Mouse (Mus musculus) stomach, embryonic 14.5 days (tissue): Measurements from ENCODE around the gene Laptm5. TPM values are rescaled to one million over a fixed set of nuclear protein-coding genes. Genes with fewer than 3 reads are reported as not detected.

ENCODE experiments used
- ATAC-seq: fragments of 200-750 bp; cut with Nextera tagmentation; 2 replicates; pipeline ENCODE4 v1.8.0; 2017; ENCODE audit warnings: low read depth, moderate TSS enrichment; ENCODE audit not compliant: insufficient number of reproducible peaks, insufficient read depth, low FRiP score
- H3K27ac ChIP-seq: fragments of 300-500 bp; sonication (generic); 2 replicates; pipeline ENCODE4 v1.5.1; 2014; ENCODE audit warnings: mild to moderate bottlenecking, low read length, moderate library complexity, mixed read lengths
- H3K27me3 ChIP-seq: fragments of 300-500 bp; sonication (generic); 2 replicates; pipeline ENCODE4 v1.6.1; 2014; ENCODE audit warnings: low read length, control low read depth, mixed read lengths; ENCODE audit not compliant: control insufficient read depth, insufficient read depth
- H3K36me3 ChIP-seq: fragments of 300-500 bp; sonication (generic); 2 replicates; pipeline ENCODE4 v1.6.1; 2014; ENCODE audit warnings: mild to moderate bottlenecking, control low read depth, low read length, moderate library complexity, mixed read lengths; ENCODE audit not compliant: control insufficient read depth, insufficient read depth
- H3K4me1 ChIP-seq: fragments of 300-500 bp; sonication (generic); 2 replicates; pipeline ENCODE4 v1.6.1; 2014; ENCODE audit warnings: low read length, control low read depth, mixed read lengths; ENCODE audit not compliant: control insufficient read depth, insufficient read depth
- H3K4me2 ChIP-seq: fragments of 300-500 bp; sonication (generic); replicated peaks from 2 replicates; pipeline ENCODE4 v1.6.1; 2014; ENCODE audit warnings: low read depth, low read length, control low read depth
- H3K4me3 ChIP-seq: fragments of 300-500 bp; sonication (generic); 2 replicates; pipeline ENCODE4 v1.5.1; 2014; ENCODE audit warnings: low read depth, low read length, control low read depth
- H3K9ac ChIP-seq: fragments of 300-500 bp; sonication (generic); replicated peaks from 2 replicates; pipeline ENCODE4 v1.6.1; 2014; ENCODE audit warnings: low read depth, mild to moderate bottlenecking, control low read depth, low read length, moderate library complexity, mixed read lengths
- H3K9me3 ChIP-seq: fragments of 300-500 bp; sonication (generic); 2 replicates; pipeline ENCODE4 v1.6.1; 2016; ENCODE audit warnings: low read depth, low read length, control low read depth; ENCODE audit not compliant: control insufficient read depth
- WGBS: fragments of 180-500 bp; shearing (Covaris S2); extraction: QIAGEN DNeasy Blood & Tissue Kit; methylation state at CpG from one replicate; pipeline ENCODE4 v1.1.7; 2014; 5-methylcytosine and 5-hydroxymethylcytosine counted together
- polyA plus RNA-seq: library from polyadenylated mRNA; unstranded; fragments of >200 nt; fragmentation: Nextera tagmentation; extraction: Ambion mirVana; gene quantifications from 2 replicates; pipeline ENCODE4 v1.2.1, GENCODE M21; 2014

The Laptm5 gene
- 49.4 and 50.9 TPM in 2 replicates for polyA plus RNA-seq

- H3K27ac ChIP-seq, result peak within 1 kb of the TSS; percentile 28; the same call in 1 of the 2 replicates
- H3K9ac ChIP-seq, result no peak within 1 kb of the TSS
- H3K36me3 ChIP-seq, result no peaks in the 10 kb centered on the region
- ATAC-seq, result no peak
- no peaks in the 10 kb centered on the region for H3K9me3 ChIP-seq
- no peaks in the 10 kb centered on the region for H3K4me1 ChIP-seq
- no peak within 1 kb of the TSS for H3K4me3 ChIP-seq
- WGBS, result 53% methylated on average over 11 of the region's 11 CpGs
- no peak within 1 kb of the TSS for H3K4me2 ChIP-seq
- H3K27me3 ChIP-seq, result no peaks in the 10 kb centered on the region
These were observed at the start of gene Laptm5 for GRCm38 (mm10) chr4:130913077-130913476. Laptm5 (plus strand) TSS chr4:130913125.

- Histone ChIP-seq H3K9ac (no peak overlapping the region), H3K36me3 (no peaks in the 10 kb centered on the region), H3K9me3 (no peaks in the 10 kb centered on the region), H3K27me3 (peaks cover 4% of the 10 kb centered on the region; the same call in 1 of the 2 replicates), H3K27ac (no peak overlapping the region), H3K4me1 (peaks cover 9% of the 10 kb centered on the region; the same call in 1 of the 2 replicates), H3K4me3 (no peak overlapping the region), H3K4me2 (no peak overlapping the region)
- 30% methylated on average over 8 of the region's 9 CpGs for WGBS
- ATAC-seq, result no peak
These were observed 47.5 kb upstream of the Laptm5 start for GRCm38 (mm10) chr4:130865460-130865859.

- ATAC-seq, result no peak
- Histone ChIP-seq H3K4me2 (no peak overlapping the region), H3K27ac (no peak overlapping the region), H3K4me3 (no peak overlapping the region), H3K9me3 (no peaks in the 10 kb centered on the region), H3K27me3 (peaks cover 4% of the 10 kb centered on the region; the same call in 1 of the 2 replicates), H3K9ac (no peak overlapping the region), H3K36me3 (no peaks in the 10 kb centered on the region), H3K4me1 (peaks cover 9% of the 10 kb centered on the region; the same call in 1 of the 2 replicates)
- 37% methylated on average over 8 of the region's 8 CpGs for WGBS
These were observed 47.0 kb upstream of the Laptm5 start for GRCm38 (mm10) chr4:130865901-130866371.

- H3K9ac ChIP-seq, result no peak overlapping the region
- H3K4me3 ChIP-seq, result no peak overlapping the region
- H3K4me1 ChIP-seq, result 0 out of 2 replicates have a peak, but pooled peaks cover 3% of the 10 kb centered on the region
- no peak overlapping the region for H3K27ac ChIP-seq
- WGBS, result 65% methylated on average over 6 of the region's 6 CpGs
- H3K27me3 ChIP-seq, result peaks cover 6% of the 10 kb centered on the region; the same call in 1 of the 2 replicates
- no peak overlapping the region for H3K4me2 ChIP-seq
- no peaks in the 10 kb centered on the region for H3K9me3 ChIP-seq
- H3K36me3 ChIP-seq, result no peaks in the 10 kb centered on the region
- no peak for ATAC-seq
These were observed 45.0 kb upstream of the Laptm5 start for GRCm38 (mm10) chr4:130867940-130868339.

GRCm38 (mm10) chr4:130868803-130869202, 44.1 kb upstream of the Laptm5 start:
- Histone ChIP-seq H3K27ac (no peak overlapping the region), H3K9me3 (no peaks in the 10 kb centered on the region), H3K4me1 (0 out of 2 replicates have a peak, but pooled peaks cover 3% of the 10 kb centered on the region), H3K4me3 (no peak overlapping the region), H3K4me2 (no peak overlapping the region), H3K9ac (no peak overlapping the region), H3K36me3 (no peaks in the 10 kb centered on the region), H3K27me3 (peaks cover 6% of the 10 kb centered on the region; the same call in 1 of the 2 replicates)
- 56% methylated on average over 5 of the region's 5 CpGs for WGBS
- ATAC-seq, result no peak

- 62% methylated on average over 11 of the region's 11 CpGs for WGBS
- Histone ChIP-seq H3K9ac (no peak overlapping the region), H3K9me3 (no peaks in the 10 kb centered on the region), H3K27ac (no peak overlapping the region), H3K36me3 (no peaks in the 10 kb centered on the region), H3K4me2 (no peak overlapping the region), H3K4me1 (peaks cover 10% of the 10 kb centered on the region), H3K4me3 (no peak overlapping the region), H3K27me3 (0 out of 2 replicates have a peak, but pooled peaks cover 2% of the 10 kb centered on the region)
- ATAC-seq, result no peak
These were observed 40.5 kb upstream of the Laptm5 start for GRCm38 (mm10) chr4:130872414-130872813.

GRCm38 (mm10) chr4:130873440-130873839, 39.5 kb upstream of the Laptm5 start:
- Histone ChIP-seq H3K4me3 (no peak overlapping the region), H3K4me1 (peaks cover 15% of the 10 kb centered on the region), H3K4me2 (no peak overlapping the region), H3K9me3 (no peaks in the 10 kb centered on the region), H3K9ac (no peak overlapping the region), H3K36me3 (no peaks in the 10 kb centered on the region), H3K27ac (no peak overlapping the region), H3K27me3 (0 out of 2 replicates have a peak, but pooled peaks cover 2% of the 10 kb centered on the region)
- no peak for ATAC-seq
- 81% methylated on average over 5 of the region's 5 CpGs for WGBS

GRCm38 (mm10) chr4:130874601-130875000, 38.3 kb upstream of the Laptm5 start:
- Histone ChIP-seq H3K4me2 (no peak overlapping the region), H3K4me3 (no peak overlapping the region), H3K27ac (no peak overlapping the region), H3K9ac (no peak overlapping the region), H3K36me3 (no peaks in the 10 kb centered on the region), H3K9me3 (no peaks in the 10 kb centered on the region), H3K27me3 (0 out of 2 replicates have a peak, but pooled peaks cover 2% of the 10 kb centered on the region), H3K4me1 (peaks cover 15% of the 10 kb centered on the region)
- WGBS, result 8% methylated on average over 10 of the region's 10 CpGs
- ATAC-seq, result peak; percentile 73; the same call in 1 of the 2 replicates
